Mouse (Mus musculus) monocyte, adult 2 months (primary cell): ENCODE results near the gene Atp11a.
A peak's percentile ranks its signal among the peaks of the same experiment; 100 is the strongest.

Experiments used
- DNase-seq, 2 experiments: peaks; one replicate each; pipeline ENCODE4 v3.0.0; 2022; ENCODE audit warnings: low spot score in 2 of 2, low read depth in 1 of 2

The Atp11a gene

GRCm38 (mm10) chr8:12756391-12757157 is at the start of gene Atp11a:
Gene Atp11a, plus strand, starts transcription at chr8:12757014.
- peak in 1 of 2 experiments; percentile 22 for DNase-seq

- no peak for DNase-seq
These were observed 45.2 kb upstream of the Atp11a start for GRCm38 (mm10) chr8:12711623-12712022.

DNA sequence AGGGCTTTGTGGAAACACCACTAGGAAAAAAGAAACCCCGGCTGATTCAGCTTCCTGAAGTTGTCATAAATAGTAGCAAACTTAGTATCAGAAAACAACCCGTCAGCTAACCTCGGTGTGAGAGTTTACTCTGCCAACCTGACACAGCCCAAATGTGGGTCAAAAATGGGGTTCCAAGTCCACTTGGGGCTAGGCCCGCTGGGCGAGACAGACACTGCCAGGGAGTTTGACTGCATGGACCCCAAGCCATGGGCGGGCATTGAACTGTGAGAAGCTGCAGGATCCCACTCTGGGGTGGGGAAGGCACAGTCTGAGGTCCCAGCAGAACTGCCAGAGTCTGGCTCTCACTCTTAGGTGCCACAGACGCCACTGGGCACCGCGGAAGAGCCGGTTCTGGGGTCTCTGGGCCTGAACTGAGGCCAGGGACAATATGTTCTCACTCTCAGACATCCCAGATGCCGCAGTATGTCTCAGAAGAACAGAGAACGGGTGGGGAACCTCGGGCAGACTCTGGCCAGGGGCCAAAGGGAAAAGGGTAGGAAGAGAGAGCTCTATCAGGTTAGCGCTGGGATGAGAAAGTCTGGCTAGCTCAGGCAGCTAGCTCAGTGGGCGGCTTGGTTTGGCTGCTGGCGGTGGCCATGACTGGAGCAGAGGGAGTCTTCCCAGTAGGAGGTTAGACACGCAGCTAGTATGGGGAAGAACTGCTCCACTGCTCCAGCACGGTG is 40.8 kb upstream of the Atp11a start:
- DNase-seq = no peak

- no peak for DNase-seq
These were observed 37.7 kb upstream of the Atp11a start for GRCm38 (mm10) chr8:12719091-12719490.

DNA sequence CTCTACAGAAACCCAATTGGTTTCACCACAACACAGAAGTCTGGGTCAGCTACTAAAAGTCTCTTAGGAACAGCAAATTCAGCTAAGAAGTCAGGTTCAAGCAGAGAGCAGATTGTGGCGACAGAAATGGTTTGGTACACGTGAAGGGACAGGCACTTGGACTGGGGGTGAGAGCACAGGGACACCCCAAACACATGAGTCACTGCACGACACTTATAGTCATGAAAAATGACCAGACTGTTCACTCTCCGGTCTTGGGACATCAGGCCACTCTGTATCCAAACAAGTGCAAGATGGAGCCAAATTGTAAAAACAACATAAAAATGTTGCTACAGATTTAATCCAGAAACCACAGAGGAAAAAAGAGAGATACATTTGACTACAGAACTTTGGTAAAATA is 28.2 kb upstream of the Atp11a start:
- no peak for DNase-seq

- no peak for DNase-seq
These were observed 26.0 kb upstream of the Atp11a start for GRCm38 (mm10) chr8:12730780-12731179.

DNA sequence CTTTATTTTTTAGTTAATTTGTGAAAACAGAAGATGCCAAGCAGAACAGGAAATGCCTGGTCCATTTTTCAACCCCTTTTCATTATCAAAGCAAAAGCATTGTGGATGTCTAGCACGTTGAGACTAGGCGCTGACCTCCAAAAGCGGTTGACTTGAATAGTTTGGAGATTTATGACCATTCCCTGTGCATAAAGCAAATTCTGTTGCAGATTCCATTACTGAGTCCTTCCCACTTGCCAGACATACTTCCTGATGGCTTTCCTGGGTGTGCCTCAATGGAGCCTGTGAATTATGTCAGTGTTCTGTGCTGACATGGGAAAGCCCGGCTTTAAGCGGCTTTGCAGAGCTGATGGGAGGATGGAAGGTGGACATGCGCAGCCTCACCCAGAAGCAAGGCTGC is 24.4 kb upstream of the Atp11a start:
- DNase-seq = no peak

GRCm38 (mm10) chr8:12739113-12739512 is 17.7 kb upstream of the Atp11a start:
- DNase-seq = no peak

DNA sequence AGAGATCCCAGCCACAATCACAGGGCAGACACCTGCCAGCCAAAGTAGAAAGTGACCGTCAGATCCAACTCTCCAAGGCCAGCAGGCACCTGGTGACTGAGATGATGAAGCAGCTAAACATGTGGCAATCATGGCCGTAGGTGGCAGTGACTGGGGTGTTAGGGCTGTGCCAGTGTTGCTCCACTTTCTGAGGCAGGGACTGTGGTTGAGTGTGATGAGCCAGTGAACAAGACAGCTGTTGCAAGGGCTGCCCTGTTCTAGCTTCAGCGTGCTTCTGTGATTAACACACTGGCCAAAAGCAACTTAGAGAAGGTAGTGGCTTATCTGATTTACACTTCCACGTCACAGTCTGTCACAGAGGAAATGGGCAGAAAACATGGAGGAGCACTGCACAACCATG is 13.4 kb upstream of the Atp11a start:
- no peak for DNase-seq

GRCm38 (mm10) chr8:12748183-12748582 is 8.6 kb upstream of the Atp11a start:
- DNase-seq = no peak

- no peak for DNase-seq
These were observed 7.7 kb upstream of the Atp11a start for GRCm38 (mm10) chr8:12749116-12749515.

GRCm38 (mm10) chr8:12753054-12753453 is 3.8 kb upstream of the Atp11a start:
- no peak for DNase-seq

DNA sequence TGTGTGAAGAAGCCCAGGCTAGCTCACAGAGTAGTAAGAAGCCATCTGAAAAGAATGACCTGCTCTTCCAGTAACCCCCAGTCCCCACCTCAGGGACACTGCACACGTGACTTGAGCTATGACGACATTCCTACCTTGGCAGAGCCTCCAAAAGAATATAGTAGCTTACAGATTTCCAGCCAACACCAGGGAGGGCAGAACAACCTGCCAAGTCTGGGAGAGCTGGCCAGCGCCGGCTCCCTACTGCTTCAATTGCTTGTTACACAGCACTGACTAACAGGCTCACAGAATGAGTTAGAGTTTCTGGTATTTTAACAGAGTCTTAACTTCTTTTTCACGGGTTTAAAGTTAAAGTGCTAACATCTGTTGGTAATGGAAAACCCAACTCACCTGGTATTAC is 2.7 kb upstream of the Atp11a start:
- no peak for DNase-seq

- no peak for DNase-seq
These were observed 1.5 kb upstream of the Atp11a start for GRCm38 (mm10) chr8:12755312-12755711.

DNA sequence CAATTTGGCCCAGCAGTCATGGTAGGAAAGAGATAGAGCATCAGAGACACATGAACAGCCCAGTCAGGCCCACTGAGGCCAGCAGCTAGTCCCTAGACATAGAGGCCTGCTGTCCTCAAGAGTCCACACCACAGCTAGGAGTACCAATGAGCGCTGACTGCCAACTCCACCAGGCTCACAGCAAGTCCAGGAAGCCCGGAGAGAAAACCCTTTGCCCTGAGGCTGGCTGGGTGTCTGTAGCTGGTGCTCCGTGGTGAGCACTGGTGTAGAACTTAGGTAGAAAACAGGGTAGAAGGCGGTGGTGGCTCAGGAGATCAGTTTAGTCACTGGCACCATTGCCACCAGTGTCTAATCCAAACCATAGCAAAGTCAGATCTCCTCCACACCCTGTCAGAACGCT is 988 bp upstream of the Atp11a start:
- no peak for DNase-seq

GRCm38 (mm10) chr8:12757231-12757940 is 572 bp downstream of the Atp11a start:
- DNase-seq = no peak

GRCm38 (mm10) chr8:12759963-12760362 is 3.1 kb downstream of the Atp11a start:
- DNase-seq = no peak

GRCm38 (mm10) chr8:12761873-12762272 is 5.1 kb downstream of the Atp11a start:
- DNase-seq = no peak

- no peak for DNase-seq
These were observed 6.8 kb downstream of the Atp11a start for GRCm38 (mm10) chr8:12763565-12764108.

- no peak for DNase-seq
These were observed 8.2 kb downstream of the Atp11a start for GRCm38 (mm10) chr8:12764971-12765370.

DNA sequence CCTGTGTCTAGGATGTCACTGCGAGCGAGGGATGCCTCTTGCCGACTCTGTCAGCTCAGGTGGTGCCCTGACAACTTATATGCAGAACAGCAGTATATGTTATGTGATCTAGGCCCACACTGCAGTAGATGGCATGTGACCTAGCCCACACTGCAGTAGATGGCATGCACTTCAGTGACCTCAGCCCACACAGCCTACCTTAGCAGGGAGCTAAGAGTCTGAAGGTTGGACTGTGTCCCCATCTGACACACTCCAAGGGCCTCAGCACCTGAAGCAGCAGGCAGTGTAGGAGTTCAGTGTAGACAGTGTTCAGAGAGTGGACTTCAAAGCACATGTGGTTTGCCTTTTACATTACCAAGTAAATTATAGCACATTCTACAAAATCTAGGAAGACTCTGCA is 10.4 kb downstream of the Atp11a start:
- no peak for DNase-seq

DNA sequence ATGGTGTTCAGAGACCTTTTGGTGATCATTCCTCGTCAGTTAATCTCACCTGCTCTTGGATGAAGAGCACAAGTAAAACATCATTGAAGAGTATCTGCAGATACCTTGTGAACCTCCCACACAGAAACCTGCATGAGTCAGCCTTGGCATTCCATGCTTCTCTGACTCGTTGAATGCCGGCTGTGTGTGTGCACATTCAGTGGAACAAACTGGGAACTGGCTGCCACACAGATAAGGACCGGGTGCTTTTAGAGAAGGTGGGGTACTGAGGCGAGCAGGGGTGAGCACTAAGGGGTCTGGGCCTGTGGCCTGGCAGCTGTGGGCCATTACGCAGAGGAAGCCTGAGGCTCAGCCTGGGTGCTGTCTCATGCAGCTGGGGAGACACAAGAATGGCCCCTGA is 11.9 kb downstream of the Atp11a start:
- no peak for DNase-seq
